Mouse (Mus musculus) embryonic fibroblast, embryonic 13.5 days (primary cell): ENCODE results near the gene Lactbl1.

Source experiments
- CTCF ChIP-seq: IDR thresholded peaks from 2 replicates; pipeline ENCODE4 v1.5.1; 2011; ENCODE audit warnings: mild to moderate bottlenecking, control low read depth, low read length, moderate library complexity, borderline replicate concordance; ENCODE audit not compliant: insufficient read depth
- POLR2A ChIP-seq: IDR thresholded peaks from 2 replicates; pipeline ENCODE4 v1.6.1; 2011; ENCODE audit warnings: low read depth, mild to moderate bottlenecking, control low read depth, low read length, moderate library complexity

DNA sequence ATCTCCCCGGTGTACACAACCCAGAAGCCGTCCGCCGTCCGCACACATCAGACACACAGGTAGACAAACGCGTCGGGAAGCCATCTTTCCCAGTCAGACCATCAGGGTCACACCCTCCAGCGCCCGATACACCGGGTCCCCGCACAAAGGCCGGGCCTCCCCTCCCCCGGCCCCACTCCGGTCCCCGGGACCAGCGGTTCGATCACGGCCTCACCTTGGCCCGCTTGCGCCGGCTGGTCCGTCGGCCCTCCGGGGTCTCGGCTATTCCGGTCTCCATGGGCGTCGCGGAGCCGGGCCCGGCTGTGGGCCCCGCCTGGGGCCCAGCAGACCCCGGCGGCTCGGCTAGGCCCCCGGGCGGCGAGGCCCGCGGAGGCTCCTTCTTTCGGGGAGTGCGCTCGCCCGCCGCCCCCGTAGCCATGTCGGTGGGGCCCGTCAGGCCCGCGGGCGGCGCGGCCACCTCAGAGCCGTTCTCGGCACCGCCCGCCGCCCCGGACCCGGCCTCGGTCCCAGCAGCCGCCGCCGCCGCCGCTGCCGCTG lies 20.3 kb upstream of the Lactbl1 start:
- TF ChIP-seq CTCF (no peak), POLR2A (no peak)
